Mouse (Mus musculus) cerebellum, adult 9-10 months (tissue): Measurements from ENCODE around the gene Eif3l.

Experiments used
- DNase-seq: peaks from one replicate; pipeline ENCODE4 v3.0.0; 2022

Eif3l gene

GRCm38 (mm10) chr15:79050160-79050845, 24.7 kb upstream of the Eif3l start:
- no peak for DNase-seq

- no peak for DNase-seq
Measured at GRCm38 (mm10) chr15:79050964-79051363, 24.0 kb upstream of the Eif3l start.

- no peak for DNase-seq
Measured at GRCm38 (mm10) chr15:79051461-79052360, 23.3 kb upstream of the Eif3l start.

GRCm38 (mm10) chr15:79052366-79052765, 22.6 kb upstream of the Eif3l start:
- no peak for DNase-seq

- DNase-seq, result no peak
Measured at GRCm38 (mm10) chr15:79056601-79057000, 18.4 kb upstream of the Eif3l start.

- no peak for DNase-seq
Measured at GRCm38 (mm10) chr15:79057850-79058249, 17.1 kb upstream of the Eif3l start.

GRCm38 (mm10) chr15:79060887-79061565, 14.0 kb upstream of the Eif3l start:
- no peak for DNase-seq

GRCm38 (mm10) chr15:79062376-79063159, 12.4 kb upstream of the Eif3l start, which contains the start of gene Ankrd54:
TSS of gene Ankrd54 (minus strand) at chr15:79062893.
- peak; percentile 100 for DNase-seq

- DNase-seq, result no peak
Measured at GRCm38 (mm10) chr15:79063160-79063740, 11.7 kb upstream of the Eif3l start.

- peak; percentile 23 for DNase-seq
Measured at GRCm38 (mm10) chr15:79065086-79065770, 9.8 kb upstream of the Eif3l start.

- peak; percentile 15 for DNase-seq
Measured at GRCm38 (mm10) chr15:79066276-79066675, 8.7 kb upstream of the Eif3l start.

GRCm38 (mm10) chr15:79067631-79068030, 7.3 kb upstream of the Eif3l start:
- no peak for DNase-seq

GRCm38 (mm10) chr15:79068416-79068815, 6.6 kb upstream of the Eif3l start:
- no peak for DNase-seq

- DNase-seq, result peak; percentile 74
Measured at GRCm38 (mm10) chr15:79071117-79072039, 3.6 kb upstream of the Eif3l start.

GRCm38 (mm10) chr15:79073752-79074151, 1.2 kb upstream of the Eif3l start:
- no peak for DNase-seq

GRCm38 (mm10) chr15:79074446-79074845, 533 bp upstream of the Eif3l start:
- no peak for DNase-seq

- no peak for DNase-seq
Measured at GRCm38 (mm10) chr15:79075658-79076365, 833 bp downstream of the Eif3l start.

- DNase-seq, result no peak
Measured at GRCm38 (mm10) chr15:79079567-79079966, 4.6 kb downstream of the Eif3l start.

- DNase-seq, result no peak
Measured at GRCm38 (mm10) chr15:79092284-79092683, 17.3 kb downstream of the Eif3l start.
